Mouse (Mus musculus) heart, postnatal 0 days (tissue): ENCODE measurements around the gene Tldc1. TPM values are rescaled to one million over a fixed set of nuclear protein-coding genes. Genes with fewer than 3 reads are reported as not detected.

Experiments used
- ATAC-seq: fragments of 200-750 bp; cut with Nextera tagmentation; 2 replicates; pipeline ENCODE4 v1.8.0; 2017; ENCODE audit warnings: low read depth, moderate number of reproducible peaks, moderate library complexity; ENCODE audit not compliant: insufficient read depth
- DNase-seq: peaks from one replicate; pipeline ENCODE4 v3.0.0-alpha.2; 2016; ENCODE audit warnings: low spot score
- H3K27ac ChIP-seq: fragments of 300-500 bp; sonication (generic); 2 replicates; pipeline ENCODE4 v1.5.1; 2014; ENCODE audit warnings: low read depth, mild to moderate bottlenecking
- H3K27me3 ChIP-seq: fragments of 300-500 bp; sonication (generic); 2 replicates; pipeline ENCODE4 v1.6.1; 2014; ENCODE audit warnings: low read length, mixed read lengths; ENCODE audit not compliant: control insufficient read depth, insufficient read depth
- H3K36me3 ChIP-seq: fragments of 300-500 bp; sonication (generic); replicated peaks from 2 replicates; pipeline ENCODE4 v1.6.1; 2014; ENCODE audit warnings: low read length, mixed read lengths; ENCODE audit not compliant: control insufficient read depth, insufficient read depth
- H3K4me1 ChIP-seq: fragments of 300-500 bp; sonication (generic); 2 replicates; pipeline ENCODE4 v1.6.1; 2014; ENCODE audit warnings: antibody characterized with exemption; ENCODE audit not compliant: control insufficient read depth, insufficient read depth
- H3K4me2 ChIP-seq: fragments of 300-500 bp; sonication (generic); 2 replicates; pipeline ENCODE4 v1.6.1; 2014; ENCODE audit warnings: low read depth, mild to moderate bottlenecking, low read length, moderate library complexity
- H3K4me3 ChIP-seq: fragments of 300-500 bp; sonication (generic); 2 replicates; pipeline ENCODE4 v1.5.1; 2014; ENCODE audit warnings: low read depth, low read length
- H3K9ac ChIP-seq: fragments of 300-500 bp; sonication (generic); replicated peaks from 2 replicates; pipeline ENCODE4 v1.6.1; 2014; ENCODE audit warnings: low read depth, low read length, mixed read lengths
- H3K9me3 ChIP-seq: fragments of 300-500 bp; sonication (generic); replicated peaks from 2 replicates; pipeline ENCODE4 v1.6.1; 2016; ENCODE audit warnings: low read length; ENCODE audit not compliant: control insufficient read depth
- CTCF ChIP-seq: IDR thresholded peaks from 2 replicates; pipeline ENCODE4 v1.5.1; 2016; ENCODE audit warnings: antibody characterized with exemption, control low read depth, low read depth
- EP300 ChIP-seq: IDR thresholded peaks from 2 replicates; pipeline ENCODE4 v1.6.1; 2016; ENCODE audit warnings: antibody characterized with exemption, low read depth
- WGBS: fragments of 180-500 bp; shearing (Covaris S2); extraction: QIAGEN DNeasy Blood & Tissue Kit; methylation state at CpG from one replicate; pipeline ENCODE4 v1.1.7; 2014; 5-methylcytosine and 5-hydroxymethylcytosine counted together
- polyA plus RNA-seq: library from polyadenylated mRNA; unstranded; fragments of >200 nt; fragmentation: Nextera tagmentation; extraction: Ambion mirVana; gene quantifications from 2 replicates; pipeline ENCODE4 v1.2.1, GENCODE M21; 2015
- total RNA-seq: library from RNA; depleted of rRNA; stranded (reverse); fragments of >200 nt; gene quantifications from 2 replicates; pipeline ENCODE4 v1.2.3, GENCODE M21; 2014; ENCODE audit warnings: low replicate concordance

Gene Tldc1
- total and polyA plus RNA-seq, 2 experiments from 2014 or later: 12.1 to 28.6 TPM

GRCm38 (mm10) chr8:119756147-119756461, 22.1 kb downstream of the Tldc1 start:
- Histone ChIP-seq H3K9me3 (no peaks in the 10 kb centered on the region), H3K27ac (no peak overlapping the region), H3K4me3 (no peak overlapping the region), H3K36me3 (peaks cover 11% of the 10 kb centered on the region), H3K9ac (no peak overlapping the region), H3K4me1 (peaks cover 17% of the 10 kb centered on the region), H3K27me3 (no peaks in the 10 kb centered on the region), H3K4me2 (peak overlapping the region; percentile 10; the same call in 1 of the 2 replicates)
- no peak for ATAC-seq
- no peak for DNase-seq
- WGBS: 59% methylated on average over 2 of the region's 2 CpGs
- no peak for TF ChIP-seq CTCF
- TF ChIP-seq EP300: no peak

- Histone ChIP-seq H3K27ac (no peak overlapping the region), H3K36me3 (0 out of 2 replicates have a peak, but pooled peaks cover 6% of the 10 kb centered on the region), H3K9ac (no peak overlapping the region), H3K4me3 (peak overlapping the region; percentile 7; the same call in 1 of the 2 replicates), H3K9me3 (no peaks in the 10 kb centered on the region), H3K4me1 (peaks cover 17% of the 10 kb centered on the region), H3K4me2 (peak overlapping the region; percentile 10; the same call in 1 of the 2 replicates), H3K27me3 (no peaks in the 10 kb centered on the region)
- ATAC-seq: 0 out of 2 replicates have a peak, but pooled peaks have one; percentile 11
- WGBS: 27% methylated on average over 28 of the region's 28 CpGs
- no peak for DNase-seq
- no peak for TF ChIP-seq CTCF
- no peak for TF ChIP-seq EP300
Observed at GRCm38 (mm10) chr8:119755238-119756146, 22.7 kb downstream of the Tldc1 start.

GRCm38 (mm10) chr8:119744604-119745003, 33.6 kb downstream of the Tldc1 start:
- no peak for ATAC-seq
- H3K9me3 ChIP-seq: no peaks in the 10 kb centered on the region
- no peak overlapping the region for H3K9ac ChIP-seq
- no peaks in the 10 kb centered on the region for H3K36me3 ChIP-seq
- H3K4me2 ChIP-seq: no peak overlapping the region
- no peak for TF ChIP-seq EP300
- TF ChIP-seq CTCF: no peak
- no peak overlapping the region for H3K27ac ChIP-seq
- no peak overlapping the region for H3K4me3 ChIP-seq
- H3K27me3 ChIP-seq: no peaks in the 10 kb centered on the region
- no peak for DNase-seq
- no peaks in the 10 kb centered on the region for H3K4me1 ChIP-seq
- 55% methylated on average over 4 of the region's 4 CpGs for WGBS

DNA sequence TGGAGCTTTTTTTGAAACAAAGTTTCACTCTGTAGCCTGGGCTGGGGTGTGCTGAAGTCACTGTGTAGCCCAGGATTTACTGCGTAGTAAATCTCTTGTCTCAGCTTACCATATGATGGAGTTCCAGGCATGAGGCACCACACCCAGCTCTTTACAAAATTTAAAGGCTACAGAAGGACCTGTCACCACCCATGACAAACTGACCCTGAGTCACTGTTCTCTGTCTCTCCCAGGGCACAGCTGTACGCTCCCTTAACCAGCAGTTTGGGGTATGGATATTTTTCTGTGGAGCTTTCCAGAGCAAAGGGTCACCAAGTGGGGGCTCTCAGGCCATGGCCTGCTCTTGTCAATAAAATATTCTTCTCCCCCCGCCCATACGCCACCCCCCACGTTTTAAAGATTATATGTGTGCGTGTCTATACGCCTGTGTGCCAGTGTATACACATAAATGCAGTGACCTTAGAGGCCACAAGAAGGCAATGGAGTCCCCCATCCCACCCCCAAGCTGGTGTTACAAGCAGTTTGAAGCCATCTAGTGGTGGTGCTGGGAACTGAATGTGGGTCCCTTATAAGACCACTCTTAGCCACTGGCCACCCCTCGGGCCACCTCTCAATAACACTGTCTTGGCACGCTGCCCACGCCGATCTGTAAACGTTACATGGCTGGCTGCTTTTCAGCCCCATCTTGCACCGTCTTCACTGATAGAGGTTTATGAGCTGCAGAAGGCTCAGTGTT, 34.8 kb downstream of the Tldc1 start:
- no peaks in the 10 kb centered on the region for H3K36me3 ChIP-seq
- H3K9ac ChIP-seq: no peak overlapping the region
- TF ChIP-seq EP300: no peak
- TF ChIP-seq CTCF: peak; percentile 67
- no peak overlapping the region for H3K4me3 ChIP-seq
- DNase-seq: peak; percentile 44
- no peaks in the 10 kb centered on the region for H3K4me1 ChIP-seq
- no peak overlapping the region for H3K4me2 ChIP-seq
- 51% methylated on average over 13 of the region's 13 CpGs for WGBS
- ATAC-seq: no peak
- no peaks in the 10 kb centered on the region for H3K9me3 ChIP-seq
- no peaks in the 10 kb centered on the region for H3K27me3 ChIP-seq
- no peak overlapping the region for H3K27ac ChIP-seq

- H3K27me3 ChIP-seq: no peaks in the 10 kb centered on the region
- DNase-seq (no peak), ATAC-seq (no peak)
- no peak overlapping the region for H3K4me2 ChIP-seq
- no peaks in the 10 kb centered on the region for H3K36me3 ChIP-seq
- no peak overlapping the region for H3K27ac ChIP-seq
- no peaks in the 10 kb centered on the region for H3K9me3 ChIP-seq
- 58% methylated on average over 7 of the region's 7 CpGs for WGBS
- no peak for TF ChIP-seq EP300
- no peak for TF ChIP-seq CTCF
- H3K9ac ChIP-seq: no peak overlapping the region
- H3K4me1 ChIP-seq: no peaks in the 10 kb centered on the region
- no peak overlapping the region for H3K4me3 ChIP-seq
Observed at GRCm38 (mm10) chr8:119742409-119742808, 35.8 kb downstream of the Tldc1 start.
